Mouse (Mus musculus) layer of hippocampus, adult 18-20 months (tissue): ENCODE results near the gene Gpr176. TPM values are rescaled to one million over a fixed set of nuclear protein-coding genes. Genes with fewer than 3 reads are reported as not detected.
A peak's percentile ranks its signal among the peaks of the same experiment; 100 is the strongest.

Source experiments
- DNase-seq, 2 experiments: peaks; one replicate each; pipeline ENCODE4 v3.0.0; 2022; ENCODE audit warnings: low spot score in 2 of 2
- long read RNA-seq: library from polyadenylated mRNA; stranded (forward); transcript quantifications from one replicate; pipeline ENCODE4 v2.0.0, GENCODE M21; 2021
- total RNA-seq, 2 experiments: library from RNA; stranded (reverse); gene quantifications; 2 replicates each; pipeline ENCODE4 v1.2.3; 2021

Gpr176 gene
- total RNA-seq, result 10 to 100 TPM; 10.8 to 12.0 TPM
- long read RNA-seq, transcript Gpr176-201 (3 exons, 3,899 nt), result major isoform, 24 of 34 reads
- long read RNA-seq, partial matches to known transcripts, result 0 of 34 reads
- long read RNA-seq, other reads (novel, unspliced or antisense), result 10 of 34 reads

DNA sequence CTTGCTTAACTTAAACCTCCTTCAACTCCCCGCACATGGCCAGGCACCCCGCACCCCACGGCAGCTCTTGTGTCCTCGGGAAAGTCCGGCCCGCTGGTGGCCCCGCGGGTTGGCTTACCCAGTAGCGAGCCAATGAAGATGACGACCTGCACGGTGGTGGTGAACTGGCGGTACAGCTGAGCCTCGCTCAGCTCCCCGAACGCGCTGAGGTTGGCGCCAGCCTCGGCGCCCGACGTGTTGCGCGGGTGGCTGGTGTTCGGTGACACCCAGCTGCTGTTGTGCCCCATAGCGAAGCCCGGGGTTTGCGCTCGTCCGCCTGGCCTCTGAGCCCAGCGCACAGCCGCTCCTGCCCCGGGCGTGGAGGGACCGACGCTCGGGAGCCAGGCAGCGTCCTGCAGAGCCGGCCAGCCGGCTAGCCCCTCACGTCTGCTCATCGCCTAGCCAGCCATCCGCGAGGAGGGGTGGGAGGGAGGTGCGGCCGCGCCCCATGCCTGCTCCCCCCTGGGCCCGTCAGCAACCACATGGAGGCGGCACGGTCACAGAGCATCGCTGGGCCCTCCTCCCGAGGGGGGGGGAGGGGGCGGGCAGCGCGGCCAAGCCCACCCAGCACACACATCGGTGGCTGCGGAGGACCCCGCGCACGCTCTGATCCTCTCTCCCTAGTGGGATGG is at the start of gene Gpr176:
Gene Gpr176 (minus strand): TSS at position 519 of the 671 bp plus-strand sequence.
- peak; percentile 46 to 49 for DNase-seq

DNA sequence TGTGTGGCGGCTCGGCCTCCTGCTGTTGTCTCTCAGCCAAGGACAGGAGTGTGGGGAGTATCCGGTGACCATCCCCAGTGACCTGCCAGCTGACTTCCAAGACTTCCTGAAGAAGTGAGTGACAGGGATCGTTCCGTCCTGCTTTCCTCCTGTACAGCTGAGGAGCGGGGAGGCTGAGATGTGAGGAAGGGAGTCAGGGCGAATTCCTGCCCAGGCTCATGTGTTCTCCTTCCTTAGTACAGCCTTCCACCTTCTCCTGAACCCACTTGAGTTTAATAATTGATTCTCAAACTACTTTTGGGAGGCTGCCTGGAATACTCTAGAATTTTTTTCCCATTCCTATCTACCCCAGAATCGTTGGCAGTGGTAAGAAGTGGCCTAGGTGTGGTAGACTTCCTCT is 49.2 kb upstream of the Gpr176 start:
- DNase-seq, result no peak

DNA sequence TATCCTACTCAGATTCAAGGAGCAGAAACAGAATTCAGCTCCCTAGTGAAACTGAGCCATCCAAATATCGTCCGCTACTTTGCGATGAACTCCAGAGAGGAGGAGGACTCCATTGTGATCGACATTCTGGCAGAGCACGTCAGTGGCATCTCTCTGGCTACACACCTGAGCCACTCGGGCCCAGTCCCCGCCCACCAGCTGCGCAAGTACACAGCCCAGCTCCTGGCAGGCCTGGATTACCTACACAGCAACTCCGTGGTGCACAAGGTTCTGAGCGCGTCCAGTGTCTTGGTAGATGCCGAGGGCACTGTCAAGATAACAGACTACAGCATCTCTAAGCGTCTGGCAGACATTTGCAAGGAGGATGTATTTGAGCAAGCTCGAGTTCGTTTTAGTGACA is 48.7 kb upstream of the Gpr176 start:
- no peak for DNase-seq

DNA sequence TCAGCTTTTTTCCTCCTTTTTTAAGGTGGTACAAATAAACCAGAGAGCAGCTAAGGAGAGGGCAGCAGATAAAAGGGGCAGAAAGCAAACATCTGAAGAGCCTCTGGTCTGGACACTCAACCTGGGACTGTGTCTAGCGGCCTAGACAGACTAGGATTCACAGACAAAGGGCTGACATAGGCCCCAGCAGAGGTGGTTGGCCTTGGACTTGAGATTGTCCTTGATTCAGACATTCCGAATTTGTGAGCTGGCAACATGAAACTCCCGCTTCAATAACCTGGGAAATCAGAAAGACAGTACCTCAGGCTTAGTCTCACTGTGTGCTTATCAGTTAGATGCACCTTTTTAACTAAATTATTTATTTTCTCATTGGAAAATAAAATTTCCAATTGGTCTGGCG is 44.9 kb upstream of the Gpr176 start:
- no peak for DNase-seq

DNA sequence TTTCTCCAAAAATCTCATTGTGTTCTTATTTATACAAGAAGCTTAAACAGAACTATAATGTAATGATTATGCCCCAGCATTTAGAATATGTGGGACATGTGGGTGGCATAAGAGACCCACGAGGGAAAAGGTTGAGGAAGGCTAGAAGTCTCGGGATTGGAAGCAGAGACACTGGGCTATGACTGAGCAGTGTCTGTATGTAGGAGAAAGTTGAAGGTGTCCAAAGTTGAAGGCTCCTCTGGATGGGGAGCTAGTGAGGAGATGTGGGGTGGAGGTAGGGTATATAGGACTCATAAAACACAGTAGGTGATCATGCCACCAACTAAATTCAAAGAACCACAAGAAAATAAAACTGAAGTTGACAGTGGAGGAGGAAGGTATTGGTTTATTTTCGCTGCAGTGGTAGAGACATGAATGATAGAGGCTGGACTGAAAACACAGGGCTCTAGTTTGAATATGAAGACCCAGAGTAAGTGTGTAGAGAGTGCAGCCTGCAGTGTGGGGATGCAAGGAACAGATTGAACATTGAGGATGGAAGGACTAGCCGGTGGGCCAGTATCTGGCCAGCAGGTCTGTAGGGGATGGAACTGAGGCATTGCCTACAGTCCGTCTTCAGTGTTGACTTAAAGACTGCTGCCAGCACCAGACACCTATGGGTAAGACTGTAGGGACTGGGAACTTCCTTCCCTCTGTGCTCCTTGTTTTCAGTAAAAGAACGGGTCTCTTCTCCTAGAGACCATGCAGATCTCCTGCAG is 42.6 kb upstream of the Gpr176 start:
- DNase-seq, result no peak

DNA sequence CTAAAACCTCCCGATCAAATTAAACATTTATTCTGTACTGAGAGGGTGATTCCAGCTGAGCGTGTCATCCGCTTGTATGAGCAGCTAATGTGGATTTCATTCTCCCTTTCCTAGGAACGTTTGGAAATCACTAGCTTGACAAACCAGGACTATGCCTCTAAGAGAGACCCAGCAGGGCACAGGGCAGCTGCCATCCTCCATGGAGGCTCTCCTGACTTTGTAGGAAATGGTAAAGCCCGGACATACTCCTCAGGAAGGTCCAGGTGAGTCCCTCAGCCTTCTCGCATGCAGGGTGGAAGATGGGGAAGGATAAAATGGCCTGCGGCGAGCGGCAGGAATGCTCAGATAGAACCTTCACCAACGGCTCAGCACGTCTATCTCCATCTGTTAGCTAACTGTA is 39.6 kb upstream of the Gpr176 start:
- no peak for DNase-seq

DNA sequence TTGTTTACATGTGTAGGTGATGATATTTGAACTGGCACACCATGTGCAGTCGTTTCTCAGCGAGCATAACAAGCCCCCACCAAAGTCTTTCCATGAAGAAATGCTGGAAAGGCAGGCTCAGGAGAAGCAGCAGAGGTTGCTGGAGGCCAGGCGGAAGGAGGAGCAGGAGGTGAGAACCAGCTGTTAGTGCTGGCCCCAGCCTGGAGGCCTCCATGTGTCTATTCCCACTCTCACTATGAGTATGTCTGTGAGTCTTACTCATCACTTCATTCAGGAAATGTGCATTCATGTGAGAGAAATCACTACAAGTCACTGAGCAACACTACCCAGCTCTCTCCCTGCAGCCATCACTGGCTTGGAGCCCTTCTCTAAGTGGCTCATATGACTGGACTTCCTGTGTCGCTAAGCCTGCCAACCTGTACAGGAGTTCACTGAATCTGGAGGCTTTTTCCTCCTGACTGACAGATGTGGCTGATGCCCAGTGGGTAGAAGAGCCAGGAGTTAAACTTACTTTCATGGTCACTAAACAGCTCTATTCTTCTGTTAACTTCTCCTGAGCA is 35.2 kb upstream of the Gpr176 start:
- no peak for DNase-seq

DNA sequence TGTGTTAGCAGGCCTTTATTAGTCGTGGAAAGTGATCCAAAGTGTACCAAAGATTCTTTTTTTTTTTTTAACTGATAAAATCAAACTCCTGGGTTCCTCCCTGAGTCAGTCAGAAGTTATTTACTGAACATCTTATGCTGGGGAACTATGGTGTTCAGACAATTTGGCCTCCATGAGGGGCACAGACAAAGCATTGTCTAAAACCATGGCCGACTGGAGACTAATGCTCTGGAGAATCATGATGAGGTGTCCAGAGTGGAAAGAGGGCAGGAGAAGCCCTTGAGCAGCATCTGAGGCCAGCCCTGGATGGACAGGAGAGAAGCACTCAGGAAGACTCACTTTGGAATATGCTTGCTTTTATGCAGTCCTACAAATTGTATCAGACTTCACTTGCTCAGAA is 33.6 kb upstream of the Gpr176 start:
- no peak for DNase-seq

DNA sequence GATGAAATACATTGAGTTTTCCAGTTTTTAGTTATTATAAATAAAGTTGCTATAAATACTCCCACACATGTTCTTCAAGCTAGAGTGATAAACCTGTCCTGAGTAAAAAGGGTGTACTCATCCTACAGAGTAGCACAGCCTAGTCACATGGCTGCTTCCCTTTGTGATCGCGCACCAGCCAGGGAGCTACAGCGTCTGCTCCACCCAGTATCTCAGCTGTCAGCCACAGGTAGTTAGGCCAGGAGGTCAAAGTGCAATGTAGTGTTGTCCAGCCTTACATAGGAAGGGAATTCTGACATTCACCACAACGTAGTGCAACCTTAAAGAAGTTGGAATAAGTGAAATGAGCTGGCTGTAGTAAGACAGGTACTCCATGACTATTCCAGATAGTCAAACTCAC is 32.3 kb upstream of the Gpr176 start:
- no peak for DNase-seq

DNA sequence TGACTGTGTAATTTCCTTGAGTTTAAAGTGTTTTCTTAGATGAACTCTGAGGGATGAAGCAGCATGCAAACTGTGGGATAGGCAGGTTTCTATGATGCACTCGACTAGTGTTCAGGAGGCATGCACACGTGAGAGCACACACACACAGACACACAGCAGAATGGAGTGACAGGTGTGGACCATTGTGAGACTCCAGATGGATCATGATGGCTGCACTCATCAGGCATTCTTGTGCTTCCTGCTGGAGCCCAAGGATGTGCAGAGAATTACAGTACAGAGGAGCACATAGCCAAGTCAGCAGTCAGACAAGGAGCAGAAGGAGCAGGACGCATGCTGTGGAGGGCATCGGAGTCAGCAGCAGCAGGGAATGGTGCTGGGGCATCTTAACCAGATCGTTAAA is 31.1 kb upstream of the Gpr176 start:
- DNase-seq, result no peak

DNA sequence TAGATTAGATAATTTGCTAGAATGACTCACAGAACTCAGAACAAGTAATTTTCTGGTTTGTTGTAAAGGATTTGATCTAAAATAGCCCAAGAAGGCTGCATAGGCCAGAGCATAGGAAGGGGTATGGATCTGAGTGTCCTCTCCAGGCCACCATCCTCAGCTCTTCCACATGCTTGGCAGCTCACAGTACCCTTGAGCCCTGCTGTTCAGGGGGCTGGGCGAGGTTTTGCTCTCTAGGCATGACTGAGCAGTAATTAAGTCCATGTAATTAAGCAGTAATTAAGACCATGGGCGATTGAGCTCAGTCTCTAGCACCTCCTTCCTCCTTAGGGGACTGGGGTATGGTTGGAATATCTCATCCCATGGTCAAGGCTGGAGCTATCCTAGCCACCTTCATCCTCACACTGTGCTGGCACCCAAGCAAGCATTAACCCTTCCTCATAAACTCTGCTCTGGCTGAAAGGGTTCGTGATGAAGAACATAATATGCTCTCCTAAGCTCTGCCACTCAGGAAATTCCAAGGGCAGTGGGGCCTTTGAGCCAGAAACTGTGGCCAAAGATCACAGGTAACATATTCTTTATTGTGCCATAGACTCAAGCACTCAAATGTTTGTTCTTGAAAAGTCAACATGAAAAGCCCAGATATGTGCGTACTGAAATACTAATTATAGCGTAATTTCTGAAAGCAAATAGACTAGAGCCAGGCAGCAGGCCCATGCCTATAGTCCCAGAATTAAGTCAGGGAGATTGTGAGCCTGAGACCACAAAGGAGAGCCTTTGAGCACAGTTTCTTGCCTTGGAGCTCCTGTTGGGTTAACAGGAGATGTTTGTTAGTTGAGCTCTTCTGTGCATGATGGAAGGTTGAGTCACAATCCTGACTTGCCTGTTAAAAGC is 28.9 kb upstream of the Gpr176 start:
- no peak for DNase-seq

DNA sequence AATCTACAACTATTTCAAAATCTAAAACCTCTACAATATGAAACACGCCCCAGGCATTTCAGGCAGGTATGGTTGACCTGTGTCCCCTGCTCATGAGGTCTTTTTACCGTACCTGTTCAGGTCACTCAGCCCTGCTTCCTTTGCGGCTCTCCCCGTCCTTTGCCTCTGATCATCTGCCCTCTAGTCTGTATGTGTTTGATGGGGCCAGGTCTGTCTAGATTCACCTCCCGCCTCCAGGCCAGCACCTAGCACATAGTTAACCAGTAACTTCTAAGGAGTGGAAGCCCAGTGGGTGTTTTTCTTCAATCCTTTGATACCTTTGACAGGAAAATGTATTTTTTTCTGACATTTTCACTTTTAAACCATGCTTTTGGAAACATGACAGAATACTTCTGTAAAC is 26.5 kb upstream of the Gpr176 start:
- no peak for DNase-seq

DNA sequence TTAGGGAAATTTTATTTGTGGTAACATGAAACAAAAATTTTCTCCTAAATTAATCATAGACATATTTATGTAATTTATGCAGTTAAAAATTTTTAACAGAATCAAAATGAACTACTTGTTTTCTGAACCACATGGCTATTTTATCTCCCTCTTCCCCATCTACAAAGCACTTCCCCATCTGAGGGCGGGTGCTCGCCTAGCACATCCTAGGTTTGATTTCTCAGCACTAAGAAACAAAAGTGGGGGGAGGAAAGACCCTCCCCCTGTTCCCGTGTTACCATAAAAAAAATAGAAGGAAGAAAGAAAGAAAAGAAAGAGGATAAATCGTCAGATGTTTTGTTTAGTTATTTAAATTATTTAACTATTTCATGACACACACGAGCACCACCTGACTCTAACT is 18.0 kb upstream of the Gpr176 start:
- DNase-seq, result no peak

DNA sequence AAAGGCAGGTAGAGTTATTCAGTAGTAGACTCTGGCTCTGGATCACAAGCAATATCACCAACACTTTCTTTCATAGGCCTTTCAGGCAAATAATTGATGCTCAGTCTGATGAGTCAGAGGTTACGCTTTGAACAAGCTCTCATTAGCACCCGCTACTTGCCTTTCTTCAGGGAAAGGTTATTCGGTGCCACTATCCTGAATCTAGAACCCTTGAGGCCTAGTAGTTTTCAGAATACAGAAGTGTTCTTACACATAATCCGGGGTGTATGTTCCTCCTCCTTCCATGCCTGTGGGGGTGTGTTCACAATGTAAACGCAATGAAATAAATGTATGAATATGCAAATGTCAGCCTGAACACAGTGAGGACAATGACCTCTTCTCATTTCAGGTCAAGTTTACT is 16.9 kb upstream of the Gpr176 start:
- DNase-seq, result no peak

DNA sequence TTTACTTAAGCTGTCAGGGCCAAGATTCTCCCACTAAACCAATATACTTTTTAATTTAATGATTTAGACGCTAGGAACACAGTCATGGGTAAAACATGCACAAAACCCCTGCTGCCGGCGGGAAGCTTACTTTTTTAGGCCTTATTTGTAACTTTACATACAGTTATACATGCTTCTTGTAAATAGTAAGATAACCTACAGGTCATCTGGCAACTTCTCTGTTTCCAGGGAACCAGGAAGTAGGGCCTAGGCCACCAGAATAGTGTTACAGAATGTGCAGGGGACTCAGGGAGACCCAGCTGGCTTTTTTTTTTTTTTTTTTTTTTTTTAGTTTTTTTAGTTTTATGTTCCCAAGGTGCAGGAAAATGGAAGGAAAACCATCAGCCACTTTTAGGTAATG is 16.4 kb upstream of the Gpr176 start:
- no peak for DNase-seq

DNA sequence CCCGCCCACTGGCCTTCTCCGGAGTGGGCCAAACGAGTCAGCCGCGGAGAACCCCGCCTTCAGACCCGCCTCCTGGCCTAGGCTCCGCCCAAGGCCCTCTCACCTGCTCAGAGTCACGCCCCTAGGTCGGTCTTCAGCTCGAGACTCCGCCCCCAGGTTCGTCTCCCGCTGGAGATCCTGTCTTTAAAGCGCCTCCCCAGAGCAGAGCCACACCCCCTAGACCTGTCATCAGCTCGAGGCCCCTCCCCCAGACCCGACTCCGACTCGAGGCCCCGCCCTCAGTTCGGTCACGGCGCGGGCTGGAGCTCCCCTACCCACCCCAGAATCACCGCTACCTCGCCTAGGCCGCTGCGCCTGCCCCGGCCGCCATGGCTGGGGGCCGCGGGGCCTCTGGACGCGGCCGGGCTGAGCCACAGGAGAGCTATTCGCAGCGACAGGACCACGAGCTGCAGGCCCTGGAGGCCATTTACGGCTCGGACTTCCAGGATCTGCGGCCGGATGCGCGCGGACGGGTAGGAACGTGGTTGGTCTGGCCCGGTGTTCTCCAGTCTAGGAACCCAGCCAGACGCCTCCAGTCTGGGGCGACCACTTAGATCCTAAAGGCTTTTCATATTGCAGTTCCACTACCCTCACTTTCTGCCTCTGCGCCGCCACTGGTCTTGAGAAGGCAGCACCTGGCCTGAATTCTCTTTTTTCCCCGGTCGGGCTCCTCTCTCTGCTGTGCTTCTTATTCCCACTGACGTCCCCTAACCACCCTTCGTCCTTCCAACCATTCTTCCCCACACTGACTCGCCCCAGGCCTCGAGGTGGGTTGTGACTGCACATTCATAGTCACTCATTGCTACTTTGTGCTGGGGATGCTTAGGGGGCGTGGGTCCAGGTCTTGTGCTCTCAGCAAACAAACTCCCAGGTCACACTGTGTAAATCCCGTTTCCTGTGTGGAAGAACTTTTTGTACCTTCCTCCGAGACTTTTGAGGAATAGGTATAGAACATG is 15.4 kb upstream of the Gpr176 start, which contains the start of gene Eif2ak4:
Gene Eif2ak4 (plus strand): TSS at position 278 of the 995 bp plus-strand sequence.
- DNase-seq, result peak; percentile 99

DNA sequence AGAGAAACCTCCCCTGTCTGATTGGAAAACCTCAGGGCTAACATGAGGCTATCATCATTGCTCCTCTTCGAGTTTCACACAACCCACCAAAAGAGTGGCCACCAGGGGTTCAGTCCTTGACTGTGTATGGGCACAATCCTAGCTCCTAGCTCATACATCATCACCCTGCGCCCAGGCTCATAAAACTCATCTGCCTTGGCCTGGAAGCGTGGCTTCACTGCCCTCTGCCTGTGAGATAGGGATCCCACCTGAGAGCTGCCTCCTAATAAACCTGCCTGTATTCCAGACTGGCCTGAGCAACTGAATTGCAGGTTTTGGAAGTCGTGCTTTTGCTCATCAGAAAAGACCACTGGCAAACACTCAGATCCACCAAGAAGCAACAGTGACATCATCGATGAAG is 10.2 kb upstream of the Gpr176 start:
- DNase-seq, result no peak

DNA sequence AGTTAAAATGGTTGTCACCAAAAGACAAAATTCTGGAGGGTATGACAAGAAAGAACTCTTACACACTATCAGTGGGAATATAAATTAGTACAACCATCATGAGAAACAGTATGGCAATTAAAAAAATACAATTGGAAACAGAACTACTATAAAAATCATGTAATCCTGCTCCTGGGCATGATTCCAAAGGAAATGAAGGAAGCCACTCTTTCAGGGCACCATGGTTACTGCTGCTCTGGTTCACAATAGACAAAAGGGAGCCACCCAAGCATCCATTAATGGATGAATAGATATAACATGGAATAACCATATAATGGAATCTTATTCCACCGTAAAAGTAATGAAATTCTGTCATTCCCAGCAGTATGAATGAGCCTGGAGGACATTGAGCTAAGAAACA is 6.5 kb upstream of the Gpr176 start:
- peak in 1 of 2 experiments; percentile 28 for DNase-seq

DNA sequence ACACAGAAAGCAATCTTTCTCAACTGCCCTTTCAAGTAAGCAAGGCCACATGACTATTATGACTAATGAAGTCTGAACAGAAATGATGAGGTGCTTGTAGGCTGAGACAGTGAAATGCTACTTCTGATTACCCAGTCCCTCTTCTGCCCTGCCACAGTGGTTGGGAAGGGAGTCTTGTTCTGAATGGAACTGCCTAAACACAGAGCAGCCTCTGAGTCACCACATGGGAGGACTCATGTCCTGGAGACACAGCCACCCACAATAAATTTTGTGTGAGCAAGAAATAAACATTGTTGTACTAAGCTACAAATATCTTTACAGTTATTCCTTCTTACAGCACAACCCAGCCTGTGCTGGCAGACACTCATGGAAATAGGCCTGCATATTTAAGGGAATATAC is 2.7 kb upstream of the Gpr176 start:
- no peak for DNase-seq

DNA sequence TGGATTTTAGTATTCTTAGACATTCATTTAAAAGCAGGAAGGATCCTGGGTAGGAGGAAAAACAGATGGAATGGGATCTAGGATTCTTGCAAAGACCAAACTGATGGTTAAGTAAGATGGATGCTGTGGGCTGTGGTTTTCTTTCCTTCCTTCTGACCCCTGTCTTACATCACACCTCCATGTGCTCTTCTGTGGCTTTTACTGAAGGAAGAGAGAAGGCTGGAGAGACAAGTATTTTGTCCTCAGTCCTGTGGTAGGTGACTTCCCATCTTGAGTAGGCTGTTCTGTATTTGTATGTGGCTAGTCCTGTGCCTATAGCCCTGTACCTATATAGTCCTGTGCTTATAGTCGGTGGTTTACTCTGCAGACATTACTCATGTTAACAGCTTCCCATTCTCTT is 2.3 kb upstream of the Gpr176 start:
- DNase-seq, result no peak
